Mouse (Mus musculus) C2C12 (cell line): ENCODE measurements around the gene Slco3a1.

Experiments
- CEBPB ChIP-seq: IDR thresholded peaks from one replicate; pipeline ENCODE4 v1.6.1; 2011; ENCODE audit warnings: low read depth, mild to moderate bottlenecking, control low read depth, moderate library complexity
- CTCF ChIP-seq: IDR thresholded peaks from one replicate; pipeline ENCODE4 v1.5.1; 2011; ENCODE audit not compliant: control insufficient read depth, insufficient read depth, insufficient read length
- MAX ChIP-seq: IDR thresholded peaks from one replicate; pipeline ENCODE4 v1.6.1; 2011; ENCODE audit warnings: mild to moderate bottlenecking, control low read depth
- MYOD1 ChIP-seq: IDR thresholded peaks from one replicate; pipeline ENCODE4 v1.6.1; 2011; ENCODE audit warnings: low read depth; ENCODE audit not compliant: control insufficient read depth, insufficient read length
- MYOG ChIP-seq: IDR thresholded peaks from one replicate; pipeline ENCODE4 v1.6.1; 2011; ENCODE audit not compliant: control insufficient read depth, insufficient read length; ENCODE audit errors: extremely low read depth
- USF1 ChIP-seq: IDR thresholded peaks from one replicate; pipeline ENCODE4 v1.6.1; 2011; ENCODE audit warnings: low read depth, mild to moderate bottlenecking, control low read depth, moderate library complexity

DNA sequence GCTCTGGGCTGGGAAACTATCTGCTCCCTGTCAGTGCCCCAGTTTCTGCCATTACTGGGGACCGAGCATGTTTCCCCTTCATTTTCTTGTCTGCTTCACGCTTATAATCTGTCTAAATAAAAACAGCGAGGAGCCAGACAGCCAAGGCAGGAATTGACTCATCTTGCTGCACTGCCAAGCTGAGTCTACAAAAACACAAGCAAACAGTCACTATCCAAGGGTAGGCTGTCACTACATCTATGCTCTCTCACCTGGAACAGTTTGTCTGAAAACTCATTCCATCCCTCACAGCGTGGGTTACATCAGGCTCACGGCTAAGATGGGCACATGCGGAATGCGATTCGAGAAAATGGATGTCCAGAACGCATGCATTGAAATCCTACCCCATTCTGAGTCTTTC, 207.6 kb downstream of the Slco3a1 start:
- TF ChIP-seq CTCF (no peak), USF1 (no peak), MYOD1 (no peak), MYOG (no peak), MAX (no peak), CEBPB (no peak)
